Mouse (Mus musculus) 3T3-L1 (cell line): ENCODE results near the gene Arhgef39.

Experiments
- DNase-seq: peaks from one replicate; pipeline ENCODE4 v3.0.0-alpha.2; 2015; ENCODE audit warnings: low read depth, low spot score

The Arhgef39 gene

GRCm38 (mm10) chr4:43478906-43479832 is 20.3 kb downstream of the Arhgef39 start:
- DNase-seq = peak; percentile 58

GRCm38 (mm10) chr4:43478534-43478858 is 21.0 kb downstream of the Arhgef39 start:
- DNase-seq = no peak

- DNase-seq = peak; percentile 71
Observed at GRCm38 (mm10) chr4:43477857-43478533, 21.5 kb downstream of the Arhgef39 start.

GRCm38 (mm10) chr4:43476604-43477003 is 22.9 kb downstream of the Arhgef39 start:
- peak; percentile 49 for DNase-seq

- DNase-seq = no peak
Observed at GRCm38 (mm10) chr4:43473636-43474035, 25.9 kb downstream of the Arhgef39 start.

- DNase-seq = no peak
Observed at GRCm38 (mm10) chr4:43470301-43470700, 29.2 kb downstream of the Arhgef39 start.

- DNase-seq = no peak
Observed at GRCm38 (mm10) chr4:43466872-43467271, 32.6 kb downstream of the Arhgef39 start.

- no peak for DNase-seq
Observed at GRCm38 (mm10) chr4:43465935-43466334, 33.6 kb downstream of the Arhgef39 start.

GRCm38 (mm10) chr4:43463102-43463501 is 36.4 kb downstream of the Arhgef39 start:
- no peak for DNase-seq

GRCm38 (mm10) chr4:43457124-43457523 is 42.4 kb downstream of the Arhgef39 start:
- no peak for DNase-seq

GRCm38 (mm10) chr4:43456470-43456869 is 43.0 kb downstream of the Arhgef39 start:
- DNase-seq = no peak

GRCm38 (mm10) chr4:43454041-43454836 is 45.3 kb downstream of the Arhgef39 start, which contains the start of gene Cd72:
Gene Cd72, minus strand, starts transcription at chr4:43454628.
- no peak for DNase-seq

- no peak for DNase-seq
Observed at GRCm38 (mm10) chr4:43453413-43453812, 46.1 kb downstream of the Arhgef39 start.

GRCm38 (mm10) chr4:43452315-43452714 is 47.2 kb downstream of the Arhgef39 start:
- DNase-seq = no peak

GRCm38 (mm10) chr4:43448554-43448953 is 50.9 kb downstream of the Arhgef39 start:
- no peak for DNase-seq

- no peak for DNase-seq
Observed at GRCm38 (mm10) chr4:43447251-43447650, 52.2 kb downstream of the Arhgef39 start.
